Mouse (Mus musculus) monocyte, adult 5-6 weeks (primary cell): ENCODE results near the gene Psmb1. TPM values are rescaled to one million over a fixed set of nuclear protein-coding genes. Genes with fewer than 3 reads are reported as not detected.
"Not testable (repeated sequence)": the region's sequence is repeated elsewhere in the genome, so short reads cannot be mapped to it uniquely, and the experiment has no call there.

Source experiments
- ATAC-seq: fragments of 153-309, 156-312 bp; replicated peaks from 2 replicates; pipeline ENCODE4 v1.8.0; 2017; ENCODE audit warnings: mild to moderate bottlenecking; ENCODE audit not compliant: low TSS enrichment, insufficient number of reproducible peaks, severe bottlenecking, poor library complexity, low FRiP score
- total RNA-seq: library from RNA; stranded (forward); fragments of 200-1000, 200-491, 200-594 nt; gene quantifications from 3 replicates; pipeline ENCODE4 v1.2.3, GENCODE M21; 2017

Gene Psmb1
- total RNA-seq, 1 experiment from 2014 or later = 199 TPM

GRCm38 (mm10) chr17:15472671-15473070, 26.9 kb downstream of the Psmb1 start:
- no peak for ATAC-seq

- peak; percentile 80 for ATAC-seq
Measured at GRCm38 (mm10) chr17:15467669-15468068, 31.9 kb downstream of the Psmb1 start.

DNA sequence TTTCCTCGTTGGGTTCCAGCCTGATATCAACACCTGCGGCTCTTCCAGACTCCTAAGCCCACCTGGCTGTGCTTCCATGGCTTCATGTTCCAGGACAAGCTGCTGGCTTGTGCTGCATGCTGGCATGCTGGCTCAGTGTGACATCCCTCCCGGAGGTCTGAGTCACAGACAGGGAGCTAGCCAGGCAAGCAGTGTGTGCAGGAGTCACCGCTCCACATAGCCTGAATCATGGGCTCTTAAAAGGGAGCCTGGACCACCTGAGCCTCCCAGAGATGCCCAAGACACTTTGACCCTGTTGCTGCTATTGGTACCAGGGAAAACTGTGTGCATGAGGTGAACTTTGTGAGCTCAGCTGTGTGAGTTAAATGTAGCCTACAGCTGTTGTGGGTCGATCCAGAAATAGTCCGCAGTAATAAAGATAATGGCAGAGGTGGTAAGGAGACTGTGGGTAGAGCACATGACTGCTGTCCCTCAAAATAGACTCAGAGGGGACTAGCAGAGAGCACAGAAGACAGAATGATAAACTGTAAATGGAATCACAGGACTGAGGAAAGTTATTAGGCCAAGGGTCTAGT, 37.5 kb downstream of the Psmb1 start:
- no peak for ATAC-seq

DNA sequence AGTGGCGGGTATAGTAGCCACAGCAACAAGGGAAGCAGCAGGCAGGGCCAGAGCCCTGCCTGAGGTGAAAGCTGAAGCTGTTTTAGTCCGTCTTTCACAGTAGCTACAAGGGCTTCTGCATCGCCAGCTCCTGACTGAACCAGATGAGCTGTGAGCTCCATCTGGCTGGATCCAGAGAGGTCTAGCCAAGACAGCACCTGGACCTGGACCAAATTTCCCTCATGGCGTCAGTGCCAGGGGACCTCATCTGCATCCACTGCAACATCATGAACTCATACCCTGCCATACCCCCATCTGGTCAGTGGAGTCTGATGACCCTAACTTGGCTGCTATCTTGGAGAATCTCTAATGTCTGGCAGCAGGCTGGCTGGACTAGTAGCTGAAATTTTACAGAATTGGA, 39.8 kb downstream of the Psmb1 start:
- ATAC-seq = no peak

GRCm38 (mm10) chr17:15456595-15456994, 43.0 kb downstream of the Psmb1 start:
- ATAC-seq = no peak

DNA sequence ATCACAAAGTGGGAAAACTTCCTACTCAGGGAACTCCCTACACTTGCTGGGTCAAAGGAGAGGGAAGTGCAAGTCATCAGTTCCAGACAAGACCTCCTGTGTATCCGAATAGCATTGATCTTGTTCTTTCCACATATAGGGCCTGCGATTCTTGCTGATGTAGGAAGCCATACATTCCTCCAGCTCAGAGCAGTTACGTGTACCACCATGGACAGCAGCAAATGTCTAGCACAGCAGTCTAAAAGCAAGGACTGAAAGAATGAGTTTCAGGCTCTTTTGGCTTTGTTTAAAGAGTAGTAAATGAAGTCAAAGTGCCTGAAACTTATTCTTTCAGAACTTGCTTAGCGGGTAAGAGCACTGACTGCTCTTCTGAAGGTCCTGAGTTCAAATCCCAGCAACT, 44.3 kb downstream of the Psmb1 start:
- no peak for ATAC-seq

DNA sequence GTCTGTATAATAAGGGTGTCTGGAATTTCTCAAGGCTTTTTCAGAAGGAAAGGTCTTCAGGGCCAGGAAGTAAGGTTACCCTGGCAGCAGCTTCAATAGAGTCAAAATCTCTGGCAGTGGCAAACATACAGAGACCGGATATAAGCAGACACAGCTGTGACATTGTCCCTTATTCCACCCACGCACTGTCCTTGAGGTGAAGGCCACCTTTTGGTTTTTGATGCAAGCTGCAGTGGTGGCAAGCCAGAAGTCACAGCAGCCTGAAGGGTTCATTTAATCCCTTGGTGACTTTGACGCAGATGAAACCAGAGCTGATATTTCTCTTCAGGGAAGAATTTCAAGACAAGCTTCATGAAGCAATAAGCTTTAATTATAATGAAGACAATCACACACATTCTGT, 49.9 kb downstream of the Psmb1 start:
- no peak for ATAC-seq

GRCm38 (mm10) chr17:15449144-15449543, 50.4 kb downstream of the Psmb1 start:
- not testable (repeated sequence) for ATAC-seq

GRCm38 (mm10) chr17:15447831-15448230, 51.7 kb downstream of the Psmb1 start:
- no peak for ATAC-seq

DNA sequence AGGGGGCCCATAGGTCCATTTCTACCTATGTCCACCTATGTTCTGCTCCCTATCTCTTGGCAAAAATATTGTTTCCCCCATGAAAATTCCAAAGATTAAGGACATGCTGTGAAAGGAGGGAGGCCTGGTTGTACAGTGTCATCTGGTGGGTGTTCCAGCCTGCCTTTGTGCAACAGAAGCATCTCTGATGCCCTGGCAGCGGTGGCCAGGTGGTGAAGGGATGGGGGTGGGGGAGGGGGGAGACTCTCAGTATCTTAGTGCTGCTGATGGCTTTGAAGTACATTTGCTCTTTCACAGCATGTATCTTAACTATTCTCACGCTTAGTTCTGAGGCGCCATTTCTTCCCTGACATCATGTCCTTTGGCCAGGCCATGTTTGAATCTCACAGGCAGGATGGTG, 54.1 kb downstream of the Psmb1 start:
- no peak for ATAC-seq

DNA sequence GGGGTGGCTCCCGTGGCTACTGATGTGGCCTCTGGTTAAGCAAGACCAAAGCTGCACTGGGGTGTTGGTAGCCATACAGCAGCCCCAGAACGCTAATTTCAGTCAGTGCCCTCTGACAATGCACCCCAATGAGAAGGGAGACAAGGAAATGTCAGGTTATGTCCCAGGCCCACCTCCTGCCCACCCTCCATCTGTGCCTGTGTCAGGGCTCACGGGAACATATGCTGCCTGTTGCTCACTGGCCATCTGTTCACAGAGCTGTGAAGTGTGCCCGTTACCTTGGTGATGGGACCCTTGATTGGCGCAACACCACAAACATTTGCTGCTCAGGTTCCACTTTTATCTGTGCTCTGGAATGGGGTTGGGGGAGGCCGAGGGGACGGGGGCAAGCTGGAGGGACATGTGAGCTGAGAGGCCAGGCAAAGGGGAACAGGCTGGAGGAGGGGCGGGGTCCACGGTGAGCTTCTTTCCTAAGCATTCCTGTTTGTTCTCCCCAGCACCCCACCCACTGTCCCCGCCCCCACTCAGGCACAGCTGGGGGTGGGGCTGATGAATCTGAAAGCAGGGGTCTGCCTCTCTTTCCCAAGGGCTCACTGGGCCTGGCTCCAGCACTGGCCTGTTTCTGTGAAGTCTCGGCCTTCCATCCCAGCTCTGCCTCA, 59.0 kb downstream of the Psmb1 start:
- no peak; the same call in 1 of the 2 replicates for ATAC-seq

- no peak for ATAC-seq
Measured at GRCm38 (mm10) chr17:15440067-15440462, 59.5 kb downstream of the Psmb1 start.

- no peak for ATAC-seq
Measured at GRCm38 (mm10) chr17:15434748-15435147, 64.8 kb downstream of the Psmb1 start.

- no peak for ATAC-seq
Measured at GRCm38 (mm10) chr17:15432036-15432435, 67.5 kb downstream of the Psmb1 start.

DNA sequence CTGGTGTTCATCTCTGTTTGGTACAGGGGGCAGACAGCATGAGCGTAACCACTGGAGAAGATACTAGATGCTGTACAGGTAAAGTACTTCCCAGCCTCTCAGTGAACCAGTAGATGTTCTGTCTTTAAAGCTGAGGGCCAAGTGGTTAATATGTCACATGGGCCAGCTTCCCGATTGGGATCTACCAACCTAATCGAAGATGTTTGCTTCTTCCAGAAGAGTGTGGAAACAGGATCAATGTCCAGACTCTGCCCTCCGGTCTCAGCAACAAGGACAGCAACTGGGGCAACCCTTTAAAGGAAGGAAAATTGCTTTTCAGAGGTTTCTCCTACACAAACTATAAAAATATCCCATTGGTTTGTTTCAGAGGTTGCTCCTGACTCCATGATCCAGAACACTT, 68.0 kb downstream of the Psmb1 start:
- ATAC-seq = no peak

- ATAC-seq = no peak
Measured at GRCm38 (mm10) chr17:15431021-15431514, 68.5 kb downstream of the Psmb1 start.

- no peak for ATAC-seq
Measured at GRCm38 (mm10) chr17:15429937-15430336, 69.6 kb downstream of the Psmb1 start.

DNA sequence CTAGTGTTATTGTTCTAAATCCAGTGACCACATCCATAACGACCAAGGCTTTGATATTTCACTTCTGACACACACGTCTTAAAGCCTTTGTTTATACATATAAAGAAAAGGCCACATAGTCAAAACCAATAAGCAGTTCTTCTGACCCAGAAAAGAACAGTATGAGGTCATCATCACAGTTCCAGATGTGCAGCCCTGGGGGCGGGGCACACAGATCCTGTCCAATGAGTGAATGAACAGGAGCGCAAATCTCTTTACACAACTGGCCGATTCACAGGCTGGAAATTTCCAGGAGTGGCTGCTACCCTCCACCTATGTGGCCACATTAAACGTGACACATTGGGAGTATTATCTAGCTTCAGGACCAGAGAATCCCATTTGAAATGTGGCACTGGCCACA, 70.1 kb downstream of the Psmb1 start:
- ATAC-seq = no peak

DNA sequence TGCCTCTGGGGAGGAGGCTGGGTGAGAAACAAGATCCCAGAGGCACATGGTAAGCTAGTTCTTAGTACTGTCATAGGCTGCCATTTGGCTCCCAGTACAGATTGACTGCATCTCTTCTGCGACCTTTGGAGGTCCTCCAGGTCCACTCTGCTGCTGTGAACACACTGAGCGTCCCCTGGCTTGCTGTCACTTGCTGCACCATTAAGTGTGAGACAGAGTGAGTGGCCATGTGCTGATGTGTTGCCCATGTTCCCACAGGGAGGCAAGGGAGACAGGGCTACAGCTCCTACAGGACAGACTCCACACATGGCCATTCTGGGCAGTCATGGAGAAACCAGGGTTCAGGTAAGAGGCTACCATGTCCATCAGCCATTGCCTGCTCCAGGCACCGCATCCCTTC, 73.6 kb downstream of the Psmb1 start:
- ATAC-seq = no peak
